Mouse (Mus musculus) left cerebral cortex, postnatal 4 days (tissue): ENCODE results near the gene Rnf187. TPM values are rescaled to one million over a fixed set of nuclear protein-coding genes. Genes with fewer than 3 reads are reported as not detected.
A peak's percentile ranks its signal among the peaks of the same experiment; 100 is the strongest.

Experiments
- DNase-seq: peaks from one replicate; pipeline ENCODE4 v3.0.0-alpha.2; 2022
- intact Hi-C: fragments of 180-260 bp; cut with DNase I; formaldehyde crosslinking; loops from one replicate; pipeline ENCODE4 v1.15.1; 2025
- total RNA-seq, 2 experiments: library from RNA; stranded (reverse); gene quantifications; 2 replicates each; pipeline ENCODE4 v1.2.3; 2021

Rnf187 gene
- total RNA-seq: 100 to 1,000 TPM; 386 to 426 TPM

DNA sequence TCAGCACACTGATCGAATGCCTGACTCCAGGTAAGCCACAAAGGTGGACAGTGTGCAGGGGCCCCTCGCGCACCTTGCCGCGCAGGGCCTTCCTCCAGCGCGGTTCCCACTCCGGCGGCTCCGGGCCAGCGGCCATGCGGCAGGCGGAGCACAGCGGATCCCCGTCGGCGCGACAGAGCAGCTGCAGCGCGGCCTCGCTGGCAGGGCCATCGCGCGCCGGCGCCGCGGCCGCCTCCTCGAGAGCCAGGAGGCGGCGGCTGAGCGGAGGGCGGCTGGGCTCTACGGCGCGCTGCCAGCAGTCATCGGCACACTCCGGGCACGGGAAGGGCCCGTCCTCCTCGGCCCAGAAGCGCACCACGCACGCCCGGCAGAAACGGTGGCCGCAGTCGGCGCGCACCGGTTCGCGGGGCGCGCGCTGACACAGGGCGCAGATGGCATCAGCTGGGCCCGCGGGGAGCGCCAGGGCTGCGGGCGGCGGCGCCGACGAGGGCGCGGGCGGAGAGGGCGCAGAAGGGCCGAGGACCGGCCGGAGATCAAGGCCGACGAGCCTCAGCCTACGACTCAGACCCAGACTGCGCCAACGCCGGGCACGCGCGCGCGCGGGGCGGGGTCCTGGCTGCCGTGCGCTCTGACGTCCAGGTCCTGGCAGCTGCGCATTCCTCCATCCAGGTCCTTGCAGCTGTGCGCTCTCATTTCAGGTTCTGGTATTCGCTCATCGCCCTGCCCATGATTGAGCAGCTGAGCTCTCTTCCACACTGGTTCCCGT, at the start of gene Rnf187:
Gene Rnf187, minus strand, starts transcription at position 595 of the 766 bp plus-strand sequence.
- peak; percentile 93 for DNase-seq
- intact Hi-C loops: no loop called here

DNA sequence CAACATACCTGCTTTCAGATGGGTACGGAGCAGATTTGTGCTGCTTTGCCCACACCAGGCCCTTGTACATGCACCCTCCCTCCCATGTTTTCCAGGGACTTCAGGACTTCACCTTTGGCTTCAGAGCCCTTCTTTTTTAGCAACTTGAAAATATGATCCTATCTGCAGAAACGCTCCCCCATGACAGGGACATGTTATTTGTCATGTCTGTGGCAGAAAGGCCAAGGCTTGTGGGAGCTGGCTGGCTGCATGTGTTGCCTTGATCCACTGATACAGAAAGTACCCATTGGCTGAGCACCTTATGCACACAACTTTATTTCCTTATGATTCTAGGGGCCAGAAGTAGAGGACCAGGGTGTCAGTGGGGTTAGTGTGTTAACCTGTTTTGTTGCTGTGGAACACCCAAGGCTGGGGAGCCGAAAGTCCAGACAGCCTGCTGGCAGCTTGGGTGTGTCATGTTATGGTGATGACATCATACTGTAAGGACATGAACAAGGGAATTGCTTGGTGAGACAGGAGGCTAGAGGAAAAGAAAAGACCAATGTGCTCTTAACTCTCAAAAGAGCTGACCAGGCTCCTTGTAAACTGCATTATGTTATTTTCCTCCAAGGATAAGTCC, 46.7 kb upstream of the Rnf187 start:
- intact Hi-C loops: no loop called here
- DNase-seq: no peak

GRCm38 (mm10) chr11:58984657-58985056, 45.9 kb upstream of the Rnf187 start:
- intact Hi-C loops: no loop called here

GRCm38 (mm10) chr11:58983691-58984341, 45.1 kb upstream of the Rnf187 start:
- intact Hi-C loops: no loop called here
- no peak for DNase-seq

More at GRCm38 (mm10) chr11:58984657-58985056, 45.9 kb upstream of the Rnf187 start:
- DNase-seq: no peak

GRCm38 (mm10) chr11:58982471-58983097, 43.9 kb upstream of the Rnf187 start:
- no peak for DNase-seq
- intact Hi-C loops: no loop called here

GRCm38 (mm10) chr11:58981541-58982447, 43.1 kb upstream of the Rnf187 start:
- peak; percentile 79 for DNase-seq
- intact Hi-C loops: no loop called here

- DNase-seq: no peak
- intact Hi-C loops: no loop called here
Observed at GRCm38 (mm10) chr11:58980381-58980990, 41.8 kb upstream of the Rnf187 start.

GRCm38 (mm10) chr11:58979661-58980060, 40.9 kb upstream of the Rnf187 start:
- intact Hi-C loops: no loop called here
- no peak for DNase-seq

DNA sequence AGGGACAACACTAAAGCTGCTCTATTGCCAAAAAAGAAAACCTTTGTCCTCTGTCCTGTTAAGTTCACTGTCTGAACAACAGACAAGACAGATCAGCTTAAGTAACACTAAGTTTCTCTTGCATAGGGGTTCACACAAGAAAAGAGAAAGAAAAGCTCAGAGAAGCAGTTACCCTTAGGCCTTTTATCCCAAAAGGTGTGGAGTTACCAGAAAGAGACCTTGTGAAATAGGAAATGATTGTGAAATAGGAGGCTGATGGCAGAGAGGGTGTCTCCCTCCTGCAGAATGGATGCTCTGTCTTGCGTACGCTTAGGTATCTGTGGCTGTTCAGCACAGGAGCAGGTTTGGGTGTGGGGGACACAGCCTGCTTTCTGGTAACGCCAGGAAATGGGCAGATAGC, 40.5 kb upstream of the Rnf187 start:
- no peak for DNase-seq
- intact Hi-C loops: no loop called here

- DNase-seq: no peak
- intact Hi-C loops: no loop called here
Observed at GRCm38 (mm10) chr11:58978706-58979030, 40.0 kb upstream of the Rnf187 start.

- intact Hi-C loops: no loop called here
- DNase-seq: peak; percentile 47
Observed at GRCm38 (mm10) chr11:58978027-58978705, 39.5 kb upstream of the Rnf187 start, which contains the start of gene Trim11. TSS of gene Trim11 (plus strand) at chr11:58978093.

GRCm38 (mm10) chr11:58977607-58978026, 38.9 kb upstream of the Rnf187 start:
- no peak for DNase-seq
- intact Hi-C loops: no loop called here

DNA sequence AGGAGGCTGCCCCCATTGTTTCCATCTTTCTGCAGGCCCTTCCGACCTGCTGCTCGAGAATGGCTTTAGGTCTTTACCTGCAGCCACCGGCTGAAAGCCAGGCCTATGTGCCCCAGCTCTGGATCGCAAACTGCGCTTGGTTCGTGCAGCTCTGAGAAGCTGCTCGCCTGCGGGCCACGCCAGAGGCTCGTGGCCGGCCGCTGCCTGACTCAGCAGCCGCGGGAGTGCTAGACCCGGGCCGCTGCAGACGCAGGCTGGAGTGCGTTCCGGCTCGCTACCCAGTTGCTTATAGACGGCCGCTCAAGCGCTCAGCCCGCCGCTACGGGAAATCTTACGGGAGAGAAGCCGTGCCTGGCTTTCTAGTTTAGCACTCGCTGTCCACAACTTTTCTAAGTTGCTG, 38.4 kb upstream of the Rnf187 start:
- DNase-seq: no peak
- intact Hi-C loops: no loop called here

GRCm38 (mm10) chr11:58974414-58974813, 35.7 kb upstream of the Rnf187 start:
- no peak for DNase-seq
- intact Hi-C loops: no loop called here

DNA sequence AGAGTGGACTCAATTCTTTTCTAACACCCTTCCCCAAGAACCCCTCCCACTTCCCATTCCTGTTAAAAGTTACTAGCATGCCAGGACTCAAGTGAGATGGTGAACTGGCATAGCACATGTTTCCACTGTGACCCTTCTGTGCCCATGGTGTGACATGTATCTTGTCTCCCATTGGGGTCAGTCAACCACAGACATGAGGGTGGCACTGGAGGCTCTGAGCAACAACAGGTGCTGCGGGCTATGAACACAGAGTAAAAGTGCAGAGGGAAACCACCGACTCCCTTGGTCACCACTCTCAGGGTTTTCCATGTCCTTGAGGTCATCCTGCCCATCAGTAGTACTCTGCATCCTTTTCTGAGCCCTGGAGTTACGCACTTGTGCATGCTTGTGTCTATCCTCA, 33.1 kb upstream of the Rnf187 start:
- intact Hi-C loops: no loop called here
- no peak for DNase-seq

- DNase-seq: no peak
- intact Hi-C loops: no loop called here
Observed at GRCm38 (mm10) chr11:58970831-58971530, 32.3 kb upstream of the Rnf187 start.

DNA sequence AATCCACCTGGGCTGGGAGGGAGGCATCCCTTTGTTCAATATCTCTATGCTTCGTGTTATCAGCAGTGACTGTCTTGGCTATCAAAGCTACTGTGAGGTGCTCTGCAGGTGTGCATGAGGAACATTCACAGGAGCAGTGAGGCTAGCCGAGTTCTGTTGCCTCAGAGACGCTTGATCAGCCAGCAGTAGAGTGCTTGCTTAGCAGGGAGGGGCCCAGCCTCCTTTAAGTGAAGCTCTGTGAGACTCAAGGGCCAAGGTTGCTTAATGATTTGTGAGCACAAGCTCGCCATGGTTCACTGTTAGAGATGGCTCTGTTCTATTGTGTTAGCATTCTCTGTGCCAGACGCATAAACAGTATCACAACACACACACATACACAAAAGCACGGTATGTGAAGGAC, 30.9 kb upstream of the Rnf187 start:
- no peak for DNase-seq
- intact Hi-C loops: loop anchor here (10.0 kb wide), 1 partner anchor 325 kb away; the partner anchor contains the start of gene Wnt3a

DNA sequence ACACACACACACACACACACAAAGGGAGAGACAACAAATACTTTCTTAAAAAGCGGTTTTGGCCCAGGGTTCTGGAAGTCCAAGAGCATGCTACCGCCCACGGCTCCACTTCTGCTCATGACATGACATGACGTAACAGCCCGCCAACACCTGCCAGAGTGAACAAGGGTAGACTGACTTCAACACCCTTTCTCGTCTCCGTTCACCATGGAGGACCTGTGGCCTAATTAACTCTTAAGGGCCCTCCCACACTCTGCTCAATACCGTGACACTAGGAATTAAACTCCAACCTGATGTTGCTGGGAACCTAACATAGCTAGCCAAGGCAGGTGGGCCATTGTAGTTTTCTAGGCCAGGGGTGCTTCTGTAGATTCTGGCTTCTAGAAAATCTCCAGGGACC, 30.3 kb upstream of the Rnf187 start:
- intact Hi-C loops: loop anchor here (10.0 kb wide), 1 partner anchor 326 kb away; the partner anchor contains the start of gene Wnt3a
- DNase-seq: no peak
